18 mouse cellular contexts compared by ENCODE assay signal in genomic region chr9:54782504-54782903, GRCm38 (mm10). TPM values are rescaled to one million over a fixed set of nuclear protein-coding genes. Genes with fewer than 3 reads are reported as not detected.
A peak's percentile ranks its signal among the peaks of the same experiment; 100 is the strongest.
DNase-seq lines count a peak whose midpoint lies in the region; ATAC-seq and TF ChIP-seq lines count a peak whose summit lies in the region.
"Had no signal": no experiment of that assay in that cellular context is flagged by ENCODE, and none has a peak within 500 bp of the region (broad histone marks: within the 10 kb centered on the region; RNA-seq: fewer than 3 reads in every experiment).

No protein-coding gene starts in this region.

- H3K36me3 ChIP-seq in forebrain, embryonic 10.5 days (replicated peaks): no peaks in the 10 kb centered on the region
- H3K36me3 ChIP-seq in forebrain, embryonic 15.5 days: no peaks in the 10 kb centered on the region
- no peaks in the 10 kb centered on the region for H3K36me3 ChIP-seq in kidney, postnatal 0 days (ENCODE audit: insufficient read depth, low read length)
- no peaks in the 10 kb centered on the region for H3K36me3 ChIP-seq in kidney, embryonic 16.5 days (ENCODE audit: insufficient read depth, low read length)
- H3K36me3 ChIP-seq in embryonic facial prominence, embryonic 14.5 days (ENCODE audit: control insufficient read depth, insufficient read depth, low read length): no peaks in the 10 kb centered on the region
- no peaks in the 10 kb centered on the region for H3K36me3 ChIP-seq in limb, embryonic 15.5 days
- H3K36me3 ChIP-seq: hindbrain, embryonic 12.5 days; neural tube, embryonic 12.5 days had no signal

- no peak overlapping the region for H3K9ac ChIP-seq in forebrain, embryonic 15.5 days (replicated peaks)
- no peak overlapping the region for H3K9ac ChIP-seq in kidney, postnatal 0 days (ENCODE audit: low read depth, low read length)
- H3K9ac ChIP-seq in kidney, embryonic 16.5 days (replicated peaks; ENCODE audit: low read length): no peak overlapping the region
- H3K9ac ChIP-seq in embryonic facial prominence, embryonic 14.5 days (ENCODE audit: low read depth, low read length): peak overlapping the region; percentile 9; the same call in 1 of the 2 replicates
- H3K9ac ChIP-seq in limb, embryonic 15.5 days: no peak overlapping the region
- H3K9ac ChIP-seq: hindbrain, embryonic 12.5 days; liver, embryonic 14.5 days; neural tube, embryonic 12.5 days had no signal

- H3K27me3 ChIP-seq in forebrain, embryonic 10.5 days (ENCODE audit: poor library complexity, severe bottlenecking): no peaks in the 10 kb centered on the region
- no peaks in the 10 kb centered on the region for H3K27me3 ChIP-seq in forebrain, embryonic 15.5 days
- H3K27me3 ChIP-seq in kidney, postnatal 0 days (ENCODE audit: insufficient read depth, low read length): no peaks in the 10 kb centered on the region
- H3K27me3 ChIP-seq in kidney, embryonic 16.5 days (ENCODE audit: insufficient read depth, low read length): no peaks in the 10 kb centered on the region
- no peaks in the 10 kb centered on the region for H3K27me3 ChIP-seq in embryonic facial prominence, embryonic 14.5 days (replicated peaks; ENCODE audit: control insufficient read depth, insufficient read depth, low read length)
- H3K27me3 ChIP-seq in limb, embryonic 15.5 days: no peaks in the 10 kb centered on the region
- H3K27me3 ChIP-seq: hindbrain, embryonic 12.5 days; neural tube, embryonic 12.5 days had no signal

- H3K4me2 ChIP-seq in forebrain, embryonic 15.5 days (replicated peaks): no peak overlapping the region
- H3K4me2 ChIP-seq in kidney, postnatal 0 days (ENCODE audit: low read length): no peak overlapping the region
- H3K4me2 ChIP-seq in kidney, embryonic 16.5 days (replicated peaks; ENCODE audit: low read depth, low read length): no peak overlapping the region
- no peak overlapping the region for H3K4me2 ChIP-seq in embryonic facial prominence, embryonic 14.5 days (ENCODE audit: low read depth, low read length)
- H3K4me2 ChIP-seq in limb, embryonic 15.5 days: no peak overlapping the region
- H3K4me2 ChIP-seq: hindbrain, embryonic 12.5 days; midbrain, embryonic 11.5 days; neural tube, embryonic 12.5 days had no signal

- peaks cover 23% of the 10 kb centered on the region for H3K4me1 ChIP-seq in forebrain, embryonic 10.5 days
- peaks cover under 1% of the 10 kb centered on the region; the same call in 1 of the 2 replicates for H3K4me1 ChIP-seq in forebrain, embryonic 15.5 days
- peaks cover 4% of the 10 kb centered on the region; the same call in 1 of the 2 replicates for H3K4me1 ChIP-seq in kidney, postnatal 0 days (replicated peaks; ENCODE audit: insufficient read depth, low read length)
- peaks cover 4% of the 10 kb centered on the region; the same call in 1 of the 2 replicates for H3K4me1 ChIP-seq in kidney, embryonic 16.5 days (ENCODE audit: insufficient read depth, low read length)
- H3K4me1 ChIP-seq in embryonic facial prominence, embryonic 14.5 days (ENCODE audit: control insufficient read depth, insufficient read depth, low read length): peaks cover 43% of the 10 kb centered on the region
- peaks cover 57% of the 10 kb centered on the region for H3K4me1 ChIP-seq in limb, embryonic 15.5 days
- H3K4me1 ChIP-seq: neural tube, embryonic 12.5 days had no signal

- TF ChIP-seq CTCF in kidney, postnatal 0 days (IDR thresholded peaks at IDR 0.05; ENCODE audit: low read depth): no peak

- WGBS in forebrain, embryonic 10.5 days: 83% methylated on average over 15 of the region's 15 CpGs
- WGBS in forebrain, embryonic 15.5 days: 47% methylated on average over 15 of the region's 15 CpGs
- 37% methylated on average over 15 of the region's 15 CpGs for WGBS in kidney, postnatal 0 days
- 33% methylated on average over 15 of the region's 15 CpGs for WGBS in kidney, embryonic 16.5 days
- 33% methylated on average over 15 of the region's 15 CpGs for WGBS in embryonic facial prominence, embryonic 14.5 days
- 17% methylated on average over 15 of the region's 15 CpGs for WGBS in limb, embryonic 15.5 days

- no peak for DNase-seq in forebrain, embryonic 10.5 days (ENCODE audit: extremely low spot score, low spot score)
- DNase-seq in kidney, postnatal 0 days (ENCODE audit: low spot score): peak; percentile 33
- peak; percentile 86 for DNase-seq in embryonic facial prominence, embryonic 14.5 days (ENCODE audit: low spot score)
- DNase-seq in gastrocnemius, postnatal 25 days: no peak
- no peak for DNase-seq in right cerebral cortex, postnatal 14 days
- DNase-seq: cerebellum, postnatal 10 days; lung, postnatal 4 days; thymus, postnatal 36 days had no signal

- no peaks in the 10 kb centered on the region for H3K9me3 ChIP-seq in forebrain, embryonic 10.5 days
- H3K9me3 ChIP-seq in forebrain, embryonic 15.5 days: no peaks in the 10 kb centered on the region
- H3K9me3 ChIP-seq in kidney, postnatal 0 days (replicated peaks; ENCODE audit: low read length): no peaks in the 10 kb centered on the region
- no peaks in the 10 kb centered on the region for H3K9me3 ChIP-seq in kidney, embryonic 16.5 days (ENCODE audit: low read length)
- H3K9me3 ChIP-seq in embryonic facial prominence, embryonic 14.5 days (ENCODE audit: control insufficient read depth, low read length): no peaks in the 10 kb centered on the region
- no peaks in the 10 kb centered on the region for H3K9me3 ChIP-seq in limb, embryonic 15.5 days
- H3K9me3 ChIP-seq: hindbrain, embryonic 12.5 days; neural tube, embryonic 12.5 days had no signal

- ATAC-seq in forebrain, embryonic 15.5 days (replicated peaks): no peak
- no peak for ATAC-seq in kidney, postnatal 0 days (replicated peaks; ENCODE audit: low FRiP score, low read depth)
- ATAC-seq in kidney, embryonic 16.5 days (ENCODE audit: low FRiP score, low TSS enrichment): no peak
- ATAC-seq in embryonic facial prominence, embryonic 14.5 days (ENCODE audit: low read depth): peak; percentile 45; the same call in 1 of the 2 replicates
- 0 out of 2 replicates have a peak, but pooled peaks have one; percentile 48 for ATAC-seq in limb, embryonic 15.5 days (ENCODE audit: insufficient number of reproducible peaks, low FRiP score, low TSS enrichment, low read depth)
- ATAC-seq: inflammation-experienced regulatory T-cells, adult 6 months had no signal

- H3K4me3 ChIP-seq in forebrain, embryonic 10.5 days: no peak overlapping the region
- no peak overlapping the region for H3K4me3 ChIP-seq in forebrain, embryonic 15.5 days
- no peak overlapping the region for H3K4me3 ChIP-seq in kidney, postnatal 0 days (replicated peaks; ENCODE audit: low read depth, low read length)
- no peak overlapping the region for H3K4me3 ChIP-seq in kidney, embryonic 16.5 days (ENCODE audit: low read length)
- H3K4me3 ChIP-seq in embryonic facial prominence, embryonic 14.5 days (ENCODE audit: low read depth, low read length): no peak overlapping the region
- H3K4me3 ChIP-seq in limb, embryonic 15.5 days: no peak overlapping the region
- H3K4me3 ChIP-seq: hindbrain, embryonic 12.5 days; neural tube, embryonic 12.5 days had no signal

- 0 out of 2 replicates have a peak overlapping the region, but pooled peaks have one; percentile 31 for H3K27ac ChIP-seq in forebrain, embryonic 10.5 days
- H3K27ac ChIP-seq in forebrain, embryonic 15.5 days (replicated peaks): no peak overlapping the region
- no peak overlapping the region for H3K27ac ChIP-seq in kidney, postnatal 0 days
- no peak overlapping the region for H3K27ac ChIP-seq in kidney, embryonic 16.5 days (ENCODE audit: low read length)
- peak overlapping the region; percentile 53 for H3K27ac ChIP-seq in embryonic facial prominence, embryonic 14.5 days (replicated peaks; ENCODE audit: low read depth, low read length)
- peak overlapping the region; percentile 85 for H3K27ac ChIP-seq in limb, embryonic 15.5 days
- H3K27ac ChIP-seq: hindbrain, embryonic 12.5 days; liver, embryonic 14.5 days; neural tube, embryonic 12.5 days had no signal

RNA-seq across cellular contexts. Expression of gene Crabp1, which starts 18.0 kb away (rescaled TPM):
- 1,057 and 1,193 TPM in 2 replicates for polyA plus RNA-seq in forebrain, embryonic 10.5 days (2016; fragmentation: Nextera tagmentation; extraction: Ambion mirVana)
- polyA plus RNA-seq in forebrain, embryonic 15.5 days (2015; fragmentation: Nextera tagmentation; extraction: Ambion mirVana): 47.3 and 53.2 TPM in 2 replicates
- 14.3 and 18.0 TPM in 2 replicates for polyA plus RNA-seq in kidney, postnatal 0 days (2015; fragmentation: Nextera tagmentation; extraction: Ambion mirVana)
- polyA plus RNA-seq in kidney, embryonic 16.5 days (2015; fragmentation: Nextera tagmentation; extraction: Ambion mirVana): 53.8 and 62.5 TPM in 2 replicates
- 389 and 501 TPM in 2 replicates for polyA plus RNA-seq in embryonic facial prominence, embryonic 14.5 days (2014; fragmentation: Nextera tagmentation; extraction: Ambion mirVana)
- 582 and 638 TPM in 2 replicates for polyA plus RNA-seq in limb, embryonic 15.5 days (2015; fragmentation: Nextera tagmentation; extraction: Ambion mirVana)
- under 1 TPM in 1 of 2 experiments, not detected in 1; 0.49 TPM for total RNA-seq in gastrocnemius, postnatal 25 days (2021)
- total RNA-seq: MEL; monocyte, adult 5-6 weeks had no signal
- polyA plus RNA-seq: inflammation-experienced regulatory T-cells, adult 6 months had no signal

RNA-seq across cellular contexts. Expression of gene Wdr61, which starts 48.2 kb away (rescaled TPM):
- polyA plus RNA-seq in forebrain, embryonic 10.5 days (2016; fragmentation: Nextera tagmentation; extraction: Ambion mirVana): 183 and 188 TPM in 2 replicates
- polyA plus RNA-seq in forebrain, embryonic 15.5 days (2015; fragmentation: Nextera tagmentation; extraction: Ambion mirVana): 121 and 123 TPM in 2 replicates
- 155 and 166 TPM in 2 replicates for polyA plus RNA-seq in kidney, postnatal 0 days (2015; fragmentation: Nextera tagmentation; extraction: Ambion mirVana)
- polyA plus RNA-seq in kidney, embryonic 16.5 days (2015; fragmentation: Nextera tagmentation; extraction: Ambion mirVana): 149 and 153 TPM in 2 replicates
- 143 and 154 TPM in 2 replicates for polyA plus RNA-seq in embryonic facial prominence, embryonic 14.5 days (2014; fragmentation: Nextera tagmentation; extraction: Ambion mirVana)
- 150 and 151 TPM in 2 replicates for polyA plus RNA-seq in limb, embryonic 15.5 days (2015; fragmentation: Nextera tagmentation; extraction: Ambion mirVana)
- 10 to 100 TPM; 18.0 to 19.1 TPM for total RNA-seq in gastrocnemius, postnatal 25 days (2021)

Comparison
In these comparisons a context has a peak if more than half of its experiments do, and no peak if none do; other contexts are left out.
1. H3K27ac ChIP-seq: peak in forebrain, embryonic 10.5 days (single experiment), embryonic facial prominence, embryonic 14.5 days (single experiment) and limb, embryonic 15.5 days (single experiment); none in forebrain, embryonic 15.5 days (single experiment), kidney, postnatal 0 days (single experiment) and kidney, embryonic 16.5 days (single experiment).
2. DNase-seq: peak in kidney, postnatal 0 days (single experiment) and embryonic facial prominence, embryonic 14.5 days (single experiment); none in forebrain, embryonic 10.5 days (single experiment), gastrocnemius, postnatal 25 days (single experiment) and right cerebral cortex, postnatal 14 days (single experiment).
3. ATAC-seq: peak in embryonic facial prominence, embryonic 14.5 days (single experiment) and limb, embryonic 15.5 days (single experiment); none in forebrain, embryonic 15.5 days (single experiment), kidney, postnatal 0 days (single experiment) and kidney, embryonic 16.5 days (single experiment).